Mouse (Mus musculus) CD4-positive, CD25-positive, alpha-beta regulatory T cell, adult 4 months (primary cell): ENCODE results near the gene E2f2. TPM values are rescaled to one million over a fixed set of nuclear protein-coding genes. Genes with fewer than 3 reads are reported as not detected.

Source experiments
- ATAC-seq: one replicate; pipeline ENCODE4 v1.8.0; 2017
- polyA plus RNA-seq, 2 experiments: library from polyadenylated mRNA; unstranded; fragments of 100-300 nt; shearing (Covaris generic); gene quantifications; one replicate each; pipeline ENCODE4 v1.2.1; 2017

The E2f2 gene
- polyA plus RNA-seq, 2 experiments from 2014 or later: 14.5 to 29.6 TPM

DNA sequence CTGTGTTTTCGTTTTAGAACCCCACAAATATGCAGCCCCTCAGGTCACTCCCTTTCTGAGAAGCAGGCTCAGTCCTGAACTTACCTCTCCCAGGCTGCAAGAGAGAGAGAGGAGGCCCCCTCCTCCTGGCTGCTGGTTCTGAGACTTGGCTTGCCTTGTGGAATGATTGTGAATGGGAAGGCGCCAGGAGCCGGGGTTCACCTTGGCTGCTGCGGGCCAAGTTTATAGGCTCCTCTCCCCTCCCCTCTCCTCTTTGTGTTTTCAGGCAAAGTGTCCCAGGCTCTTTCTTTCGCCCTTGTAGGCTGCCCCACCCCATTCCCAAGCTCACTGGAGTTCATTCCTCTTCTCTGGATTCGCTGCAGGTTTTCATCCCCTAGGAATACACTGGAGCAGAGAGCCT is 34.7 kb downstream of the E2f2 start:
- no peak for ATAC-seq

DNA sequence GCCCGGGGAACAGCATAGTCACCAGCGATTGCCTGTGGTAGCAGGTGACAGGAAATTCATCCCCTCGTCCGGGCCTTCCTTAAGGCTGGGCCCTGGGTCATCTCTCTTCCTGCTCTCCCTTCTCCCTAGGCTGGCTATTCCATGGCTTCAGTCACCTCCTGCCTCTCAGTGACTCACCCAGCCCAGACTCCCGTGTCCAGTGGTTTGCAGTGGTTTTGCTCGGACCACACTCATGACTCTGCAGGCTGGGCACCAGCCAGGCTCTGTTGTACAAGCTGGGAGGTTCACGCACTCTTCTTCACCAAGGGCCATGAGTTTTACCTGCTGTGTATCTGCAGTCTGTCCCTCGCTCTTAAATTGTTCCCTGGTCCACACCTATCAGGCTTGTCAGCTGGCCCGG is 38.7 kb downstream of the E2f2 start:
- no peak for ATAC-seq

DNA sequence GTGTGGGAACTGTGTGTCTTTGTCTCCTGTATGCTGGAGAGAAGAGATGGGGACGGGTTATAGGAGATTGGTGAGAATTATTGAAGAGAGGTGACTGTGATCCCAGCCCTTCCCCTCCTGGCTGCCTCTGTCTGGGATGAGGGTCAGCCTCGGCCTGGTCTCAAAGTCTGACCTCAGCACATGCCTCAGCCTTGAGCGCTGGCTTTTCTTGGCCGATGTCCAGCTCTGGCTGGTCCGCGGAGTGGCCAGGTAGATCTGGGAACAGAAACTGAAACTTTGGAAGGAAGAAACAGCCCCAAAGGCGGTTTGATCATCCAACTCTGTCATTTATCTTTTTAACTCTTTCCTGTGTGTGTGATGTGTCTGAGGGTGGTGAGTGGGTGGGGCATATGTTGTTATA is 41.4 kb downstream of the E2f2 start:
- ATAC-seq: no peak

DNA sequence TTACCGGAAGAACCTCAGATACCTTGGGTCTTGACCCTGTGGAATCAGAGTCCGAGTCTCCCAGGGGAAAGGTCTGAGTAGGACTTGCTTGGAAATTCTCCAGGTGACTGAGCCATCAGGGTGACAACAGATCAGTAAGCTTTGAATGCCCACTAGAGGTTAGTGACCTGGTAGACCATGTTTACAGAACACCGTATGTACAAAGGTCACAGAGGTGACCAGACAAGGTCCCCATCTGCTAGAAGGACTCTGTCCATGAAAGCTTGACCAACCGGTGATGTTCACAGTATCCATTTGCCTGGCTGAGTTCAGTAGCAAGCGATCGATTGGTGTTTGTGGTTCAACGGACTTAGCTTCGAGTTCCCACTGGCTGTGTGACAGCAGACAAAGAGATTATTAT is 42.6 kb downstream of the E2f2 start:
- no peak for ATAC-seq

DNA sequence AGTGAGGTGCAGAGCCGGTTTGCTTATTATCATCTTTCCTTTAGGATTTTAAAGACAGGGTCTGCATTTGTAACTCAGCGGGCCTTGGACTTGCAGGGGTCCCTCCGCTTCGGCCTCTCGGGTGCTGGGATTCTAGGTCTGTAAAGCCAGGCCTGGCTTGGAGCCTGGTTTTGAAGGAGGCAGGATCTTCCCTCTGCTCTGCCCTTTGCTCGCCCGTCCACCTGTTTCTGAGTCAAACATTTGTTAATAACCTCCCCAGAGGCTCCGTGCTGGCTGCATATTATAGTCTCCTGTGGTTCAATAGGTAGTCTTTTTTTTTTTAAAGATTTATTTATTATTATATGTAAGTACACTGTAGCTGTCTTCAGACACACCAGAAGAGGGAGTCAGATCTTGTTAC is 43.4 kb downstream of the E2f2 start:
- ATAC-seq: no peak

DNA sequence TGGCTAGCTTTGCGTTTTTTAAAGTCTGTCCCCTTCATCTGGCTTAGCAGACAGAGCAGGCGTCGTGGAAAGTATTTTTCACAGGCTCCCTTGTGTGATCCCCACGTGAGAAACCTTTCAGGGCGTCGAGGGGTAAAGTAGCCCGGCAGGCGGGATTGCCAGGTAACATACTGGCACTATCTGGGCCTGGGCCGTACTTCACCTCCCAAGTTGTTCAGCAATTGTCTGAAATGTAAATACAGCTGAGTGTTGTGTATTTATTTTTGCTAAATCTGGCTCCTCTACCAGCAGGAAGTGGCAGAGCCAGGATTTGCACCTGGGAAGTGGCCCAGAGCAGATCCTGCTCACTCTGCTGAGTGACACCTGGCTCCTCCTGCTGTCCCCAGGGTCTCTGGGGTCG is 44.9 kb downstream of the E2f2 start:
- no peak for ATAC-seq

DNA sequence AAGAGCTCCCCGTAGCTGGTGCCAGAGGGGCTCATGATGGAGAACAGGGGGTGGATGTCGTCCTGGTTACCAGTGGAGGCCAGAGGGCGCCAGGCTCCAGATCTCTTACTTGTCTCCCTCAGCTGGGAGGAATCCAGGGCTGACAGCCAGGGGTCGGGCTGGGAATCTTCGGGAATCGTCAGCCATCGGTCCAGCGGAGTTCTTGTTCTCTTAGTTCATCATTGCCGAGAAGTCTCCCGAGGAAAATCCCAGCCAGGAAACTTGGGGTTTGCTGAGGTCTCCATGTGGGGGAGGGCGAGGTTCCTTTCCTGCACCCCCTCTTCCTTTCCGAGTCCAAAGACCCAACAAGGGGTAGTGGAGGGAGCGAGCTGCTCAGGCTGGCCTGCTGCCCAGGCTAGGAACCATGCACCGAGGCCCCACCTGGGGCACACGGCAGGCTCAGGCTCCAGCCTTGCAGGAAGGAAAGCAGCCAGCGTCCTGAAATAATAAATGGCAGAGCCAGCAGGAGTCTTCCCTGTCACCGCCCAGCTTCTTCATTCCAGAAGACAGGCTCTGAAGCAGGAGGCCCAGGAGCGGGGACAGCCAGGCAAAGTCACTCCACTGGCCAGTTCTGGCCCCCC is 46.5 kb downstream of the E2f2 start:
- no peak for ATAC-seq

DNA sequence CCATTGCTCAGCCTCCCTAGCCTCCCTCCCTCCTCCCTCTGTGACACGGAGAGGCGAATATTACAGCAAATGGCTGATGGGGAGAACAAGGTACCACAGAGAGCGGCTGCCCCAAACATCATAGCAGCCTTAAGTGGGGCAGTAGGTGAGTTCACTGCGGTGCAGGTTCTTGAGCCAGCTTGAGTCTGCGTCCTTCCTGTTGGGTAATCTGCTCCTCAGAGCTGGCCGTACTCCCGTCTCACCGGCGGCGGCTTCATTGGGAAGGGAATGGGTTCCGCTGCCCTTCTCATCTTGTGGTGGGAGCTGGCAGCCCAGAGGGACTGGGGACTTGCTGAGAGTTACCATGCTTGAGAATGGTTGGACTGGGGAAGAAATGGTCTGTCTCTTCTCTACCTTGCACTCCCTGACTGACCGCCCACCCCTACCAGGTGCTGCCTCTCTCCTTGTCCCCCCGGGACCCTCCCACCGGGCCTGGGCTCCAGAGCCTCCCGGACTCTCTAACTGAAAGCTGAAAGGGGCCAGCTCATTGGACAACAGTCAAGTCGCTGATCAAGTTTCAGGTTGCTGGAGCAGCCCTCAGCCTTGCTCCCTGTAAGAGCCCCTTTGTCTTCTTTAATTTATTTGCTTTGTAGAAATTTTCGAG is 48.1 kb downstream of the E2f2 start:
- no peak for ATAC-seq

DNA sequence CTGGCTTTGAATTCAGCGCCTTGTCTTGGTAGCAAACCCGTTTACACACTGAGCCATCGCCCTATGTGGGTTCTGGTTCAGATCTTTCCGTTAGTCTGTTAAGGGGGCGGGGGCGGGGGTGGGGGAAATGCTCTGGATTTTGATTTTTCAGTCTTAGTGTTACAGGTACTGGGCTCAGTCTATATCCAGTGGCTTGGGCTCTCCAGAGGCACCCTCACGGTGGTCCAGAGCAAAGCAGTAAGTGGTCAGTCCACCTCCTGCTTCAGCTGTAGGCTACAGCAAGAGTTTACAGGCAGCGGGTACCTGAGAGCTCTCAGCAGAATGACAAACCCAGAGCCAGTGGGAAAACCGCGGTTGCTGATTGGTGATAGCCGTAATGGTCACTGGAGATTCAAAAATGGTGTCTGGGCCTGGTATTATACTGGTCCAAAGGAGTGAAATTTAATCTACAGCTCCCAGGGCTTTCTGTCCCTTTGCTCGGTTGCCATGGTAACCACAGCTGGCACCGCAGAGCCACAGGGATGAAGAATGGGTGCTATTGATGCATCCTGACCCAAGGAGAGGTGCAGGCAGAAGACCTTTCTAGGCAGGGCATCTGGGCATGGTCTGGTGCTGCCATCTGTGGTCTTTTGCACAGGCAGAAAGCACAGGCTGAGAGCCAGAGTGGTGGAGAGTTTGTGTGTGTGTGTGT is 51.5 kb downstream of the E2f2 start:
- no peak for ATAC-seq

DNA sequence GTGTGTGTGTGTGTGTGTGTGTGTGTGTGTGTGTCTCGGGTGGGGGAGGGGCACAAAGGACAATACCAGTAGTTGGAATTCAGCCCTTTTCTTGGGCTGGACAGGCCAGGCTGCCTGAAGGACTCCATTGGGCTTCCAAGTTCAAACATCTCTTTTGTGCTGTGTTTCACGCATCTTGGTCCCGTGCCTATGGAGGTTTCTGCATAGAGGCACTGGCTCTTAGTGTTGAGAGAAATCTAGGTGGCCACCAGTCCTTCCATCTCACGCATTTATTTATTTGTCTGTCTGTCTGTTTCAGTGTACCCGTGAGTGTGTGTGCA is 52.0 kb downstream of the E2f2 start:
- no peak for ATAC-seq

DNA sequence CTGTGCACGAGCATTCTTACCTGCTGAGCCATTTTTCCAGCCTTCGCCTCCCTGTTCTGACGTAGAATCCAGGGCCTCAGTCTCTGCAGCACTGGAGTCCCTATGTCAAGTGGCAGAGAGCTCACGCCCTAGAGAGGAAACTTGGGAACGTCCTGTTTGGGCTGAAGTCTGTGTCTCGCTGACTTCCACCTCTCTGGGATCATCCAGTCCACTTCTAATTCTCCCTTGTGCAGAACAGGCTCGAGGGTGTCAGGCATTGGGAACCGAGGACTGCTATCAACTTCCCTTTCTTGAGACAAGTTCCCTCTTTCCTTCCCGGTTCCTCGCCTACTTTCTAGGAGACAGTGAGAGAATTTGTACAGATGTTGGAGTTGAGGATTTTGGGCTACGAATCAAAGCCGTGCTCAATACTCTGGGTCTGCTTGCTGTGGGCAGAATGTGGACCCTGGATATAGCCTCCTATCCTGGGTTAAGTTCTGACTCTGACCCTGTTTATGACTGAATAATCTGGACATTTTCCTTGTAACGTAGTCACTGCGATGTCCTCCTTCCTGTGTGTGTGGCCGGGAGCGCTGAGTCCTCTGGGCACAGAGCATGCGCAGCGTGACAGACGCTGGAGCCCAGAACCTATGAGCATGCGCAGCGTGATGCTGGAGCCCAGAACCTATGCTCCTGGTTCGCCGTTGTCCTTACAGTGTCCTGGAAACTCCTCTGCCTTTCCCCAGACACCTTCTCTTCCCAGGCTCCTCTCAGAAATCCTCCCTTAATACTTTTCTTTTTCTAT is 52.7 kb downstream of the E2f2 start:
- no peak for ATAC-seq

DNA sequence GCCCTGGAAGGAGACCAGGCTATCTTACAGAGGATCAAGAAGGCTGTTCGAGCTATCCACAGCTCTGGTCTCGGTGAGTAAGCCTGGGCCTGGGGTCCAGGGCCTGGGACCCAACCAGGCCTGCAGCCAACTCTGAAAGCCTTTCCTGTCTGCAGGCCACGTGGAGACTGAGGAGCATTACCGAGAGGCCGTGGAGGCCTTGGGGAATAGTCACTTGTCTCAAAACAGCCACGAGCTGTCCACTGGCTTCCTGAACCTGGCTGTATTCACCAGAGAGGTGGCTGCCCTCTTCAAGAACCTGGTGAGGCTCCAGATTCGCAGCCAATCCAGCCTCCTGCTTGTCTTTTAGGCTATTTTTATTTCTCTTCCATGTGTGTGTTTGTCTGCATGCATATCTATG is 55.2 kb downstream of the E2f2 start:
- no peak for ATAC-seq

DNA sequence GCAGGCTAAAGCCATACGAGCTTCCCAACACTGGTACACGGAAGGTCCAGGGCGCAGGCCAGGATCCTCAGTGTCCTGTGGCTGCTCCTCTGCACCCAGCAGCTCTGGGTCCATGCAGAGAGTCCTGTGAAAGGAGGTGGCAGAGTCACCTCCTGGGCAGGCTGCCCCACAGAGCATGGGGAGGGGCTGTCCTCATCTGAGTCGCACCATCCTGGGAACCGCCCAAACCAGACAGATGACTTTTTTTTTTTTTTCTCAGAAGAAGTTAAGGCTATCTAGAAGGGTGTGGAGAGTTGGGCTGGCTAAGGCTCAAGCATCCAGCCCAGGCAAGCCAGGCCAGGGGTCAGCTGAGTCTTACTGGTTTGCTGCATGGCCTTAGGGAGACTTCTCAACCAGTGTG is 56.4 kb downstream of the E2f2 start:
- ATAC-seq: no peak

DNA sequence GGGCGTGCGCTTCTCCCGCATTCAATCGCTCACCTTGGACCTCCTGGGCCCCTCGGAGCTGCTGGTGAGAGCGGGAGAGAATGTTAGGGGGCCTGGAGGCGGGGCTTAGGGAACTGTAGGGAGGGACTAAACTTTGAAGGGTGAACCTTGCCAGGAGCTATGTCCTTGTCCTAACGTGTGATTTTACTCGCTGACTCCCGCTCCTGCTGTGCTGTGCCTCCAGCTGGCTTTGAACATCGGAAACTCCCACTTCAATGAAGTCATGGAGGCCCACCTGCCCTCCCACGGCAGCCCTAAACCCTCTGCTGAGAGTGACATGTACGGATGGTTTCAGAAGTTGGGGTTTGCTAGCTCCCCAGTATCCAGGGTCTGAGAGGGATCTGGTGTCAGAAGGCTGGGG is 66.5 kb downstream of the E2f2 start:
- no peak for ATAC-seq

DNA sequence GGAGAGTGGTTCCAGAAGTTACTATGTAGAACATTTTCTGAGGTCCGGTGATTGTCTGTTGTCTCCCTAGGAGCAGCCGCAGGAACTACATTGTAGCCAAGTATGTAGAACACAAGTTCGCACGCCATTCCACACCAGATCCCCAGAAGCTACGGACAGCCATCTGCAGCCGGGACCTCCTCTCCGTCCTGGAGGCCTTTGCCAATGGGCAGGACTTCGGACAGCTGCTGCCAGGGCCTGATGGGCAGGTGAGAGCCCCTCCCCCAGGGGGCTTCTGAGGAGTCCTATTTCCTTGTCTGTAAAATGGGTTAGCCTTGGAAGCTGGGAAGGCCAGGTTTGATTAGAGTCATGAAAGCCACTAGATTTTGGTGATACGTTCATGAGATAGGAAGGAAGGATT is 66.9 kb downstream of the E2f2 start:
- no peak for ATAC-seq

DNA sequence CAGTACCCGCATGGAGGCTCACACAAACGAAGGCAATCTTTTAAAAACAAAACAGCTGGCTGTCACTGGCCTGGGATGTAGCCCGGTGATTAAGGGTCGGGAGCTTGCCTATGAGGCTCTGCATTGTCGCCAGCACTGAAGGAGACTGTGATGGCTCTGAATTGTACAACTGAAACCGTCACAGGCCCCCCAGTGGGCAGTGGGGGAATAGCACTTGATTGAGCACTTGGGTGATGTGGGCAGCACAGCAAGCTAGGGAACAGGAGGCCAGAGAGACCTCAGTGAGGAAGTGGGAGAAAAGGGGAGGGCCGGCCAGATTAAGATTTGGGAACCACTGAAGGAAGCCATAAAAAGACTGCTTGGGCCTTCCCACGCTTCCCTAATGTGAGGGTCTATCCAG is 67.4 kb downstream of the E2f2 start:
- peak; percentile 53 for ATAC-seq

DNA sequence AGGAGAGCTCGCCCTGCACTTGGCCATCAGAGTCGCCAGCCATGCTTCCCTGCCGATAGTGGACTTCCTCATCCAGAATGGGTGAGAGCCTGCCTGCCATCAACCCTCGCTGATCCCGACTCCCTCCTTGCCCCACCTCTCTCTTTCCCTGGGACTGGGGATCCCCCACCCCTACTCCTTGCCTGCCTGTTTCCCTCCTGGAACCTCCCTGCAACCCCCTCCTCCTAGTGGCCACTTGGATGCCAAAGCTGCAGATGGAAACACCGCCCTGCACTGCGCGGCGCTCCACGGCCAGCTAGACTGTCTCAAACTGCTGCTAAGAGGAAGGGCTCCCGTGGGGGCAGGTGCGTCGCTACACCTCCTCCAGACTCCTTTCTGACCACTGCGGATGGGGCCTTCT is 67.9 kb downstream of the E2f2 start:
- no peak for ATAC-seq

DNA sequence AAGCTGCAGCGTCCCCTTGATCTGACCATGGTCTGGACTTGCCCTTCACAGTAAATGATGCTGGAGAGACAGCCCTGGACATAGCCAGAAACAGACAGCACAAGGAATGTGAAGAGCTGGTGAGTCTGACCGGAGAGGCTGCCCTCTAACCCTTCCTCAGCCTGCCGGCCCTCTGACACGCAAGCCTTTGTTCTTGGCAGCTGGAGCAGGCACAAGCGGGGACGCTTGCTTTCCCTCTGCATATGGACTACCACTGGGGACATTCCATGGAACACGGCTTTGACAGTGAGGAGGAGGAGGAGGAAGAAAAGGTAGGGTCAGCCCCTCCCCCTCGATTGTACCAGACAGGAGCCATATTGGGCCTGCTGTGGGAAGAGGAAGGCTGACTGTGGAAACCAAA is 68.8 kb downstream of the E2f2 start:
- no peak for ATAC-seq

DNA sequence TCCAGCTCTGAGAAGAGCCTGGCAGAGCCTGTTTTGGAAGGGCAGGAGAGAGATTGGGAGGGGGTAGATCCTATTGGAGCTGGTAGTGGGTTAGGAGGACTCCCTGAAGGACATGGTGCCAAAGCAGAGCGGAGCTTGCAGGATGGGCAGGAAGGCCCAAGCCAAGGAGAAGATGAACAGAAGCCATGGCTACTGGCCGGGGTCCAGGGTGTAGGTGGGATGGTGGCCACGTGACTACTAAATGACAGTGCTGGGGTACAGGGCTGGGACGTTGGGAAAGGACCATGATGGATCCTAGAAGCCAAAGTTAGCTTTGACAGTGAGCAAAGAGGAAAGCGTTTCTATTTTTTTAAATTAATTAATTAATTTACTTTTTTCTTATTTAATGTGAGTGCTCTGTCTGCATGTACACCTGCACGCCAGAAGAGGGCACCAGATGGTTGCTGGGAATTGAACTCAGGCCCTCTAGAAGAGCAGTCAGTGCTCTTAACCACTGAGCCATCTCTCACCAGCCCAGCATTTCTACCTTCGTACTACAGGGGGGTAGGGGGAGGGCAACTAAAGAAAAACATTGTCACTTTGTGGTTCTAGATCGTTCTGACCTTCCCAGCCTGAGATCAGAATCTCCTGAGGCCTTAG is 70.0 kb downstream of the E2f2 start:
- no peak for ATAC-seq

DNA sequence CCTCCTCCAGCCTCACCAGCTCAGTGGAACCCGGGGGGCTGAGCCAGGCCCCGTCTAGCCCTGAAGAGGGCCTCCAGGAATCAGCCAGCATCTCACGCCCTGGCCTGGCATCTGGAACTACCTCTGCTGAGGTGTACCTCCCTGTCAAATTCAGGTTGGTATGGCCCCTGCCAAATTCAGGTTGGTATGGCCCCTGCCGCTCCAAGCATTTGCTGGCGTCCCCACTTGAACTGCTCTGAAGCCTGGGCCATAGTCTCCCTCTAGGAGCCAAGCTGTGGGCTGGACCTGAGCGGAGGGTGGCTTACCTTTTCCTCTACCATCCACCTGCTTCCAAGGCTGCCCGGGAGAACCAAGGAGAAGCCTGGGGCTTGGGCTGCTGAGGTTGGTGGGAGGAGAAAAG is 70.5 kb downstream of the E2f2 start:
- ATAC-seq: no peak

DNA sequence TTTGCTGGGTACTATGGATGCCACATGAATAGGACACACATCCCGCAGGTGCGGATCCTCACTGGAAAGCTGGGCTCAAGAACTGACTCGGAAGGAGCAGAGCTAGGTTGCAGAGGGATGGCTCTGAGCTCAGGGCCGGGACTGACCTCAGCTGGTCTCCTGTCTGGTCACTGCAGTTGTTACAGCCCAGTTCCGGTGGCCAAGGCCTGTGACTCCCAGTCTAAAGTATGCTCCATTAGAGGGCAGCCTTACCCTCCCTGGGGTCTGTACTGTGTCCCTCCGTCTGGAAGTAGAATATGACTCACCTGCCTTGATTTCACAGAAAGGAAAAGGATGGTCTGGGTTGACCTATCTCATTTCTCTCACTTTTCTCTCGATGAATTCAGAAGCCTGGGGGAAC is 72.0 kb downstream of the E2f2 start:
- ATAC-seq: no peak
